Mouse (Mus musculus) right cerebral cortex, postnatal 25 days (tissue): ENCODE data around the gene Oog4.
A peak's percentile ranks its signal among the peaks of the same experiment; 100 is the strongest.
"Not testable (repeated sequence)": the region's sequence is repeated elsewhere in the genome, so short reads cannot be mapped to it uniquely, and the experiment has no call there.

Experiments used
- DNase-seq: peaks from one replicate; pipeline ENCODE4 v3.0.0; 2022

Gene Oog4

GRCm38 (mm10) chr4:143450224-143450623 is at the start of gene Oog4:
Gene Oog4 (minus strand): TSS chr4:143450324.
- no peak for DNase-seq

GRCm38 (mm10) chr4:143426770-143427169 is 23.4 kb downstream of the Oog4 start:
- DNase-seq = not testable (repeated sequence)

- no peak for DNase-seq
Observed at GRCm38 (mm10) chr4:143414121-143414520, 36.0 kb downstream of the Oog4 start.

- DNase-seq = no peak
Observed at GRCm38 (mm10) chr4:143413621-143414020, 36.5 kb downstream of the Oog4 start.

GRCm38 (mm10) chr4:143412219-143413092 is 37.7 kb downstream of the Oog4 start, which contains the start of gene Pramef8:
Gene Pramef8 (plus strand): TSS chr4:143412426.
- peak; percentile 89 for DNase-seq

- no peak for DNase-seq
Observed at GRCm38 (mm10) chr4:143411566-143412218, 38.4 kb downstream of the Oog4 start.

GRCm38 (mm10) chr4:143394181-143394580 is 55.9 kb downstream of the Oog4 start, which contains the start of gene Pramel1:
Gene Pramel1 (plus strand): TSS chr4:143394428.
- no peak for DNase-seq

GRCm38 (mm10) chr4:143388955-143389702 is 61.0 kb downstream of the Oog4 start:
- peak; percentile 31 for DNase-seq
